Mouse (Mus musculus) stomach, embryonic 15.5 days (tissue): Measurements from ENCODE around the gene Gm49405. TPM values are rescaled to one million over a fixed set of nuclear protein-coding genes. Genes with fewer than 3 reads are reported as not detected.
"Not testable (repeated sequence)": the region's sequence is repeated elsewhere in the genome, so short reads cannot be mapped to it uniquely, and the experiment has no call there.

Experiments
- ATAC-seq: fragments of 200-750 bp; cut with Nextera tagmentation; 2 replicates; pipeline ENCODE4 v1.8.0; 2017; ENCODE audit warnings: low read depth, moderate number of reproducible peaks, moderate TSS enrichment; ENCODE audit not compliant: insufficient read depth, low FRiP score
- H3K27ac ChIP-seq: fragments of 300-500 bp; sonication (generic); 2 replicates; pipeline ENCODE4 v1.5.1; 2015; ENCODE audit warnings: mild to moderate bottlenecking, inconsistent platforms
- H3K27me3 ChIP-seq: fragments of 300-500 bp; sonication (generic); replicated peaks from 2 replicates; pipeline ENCODE4 v1.6.1; 2015; ENCODE audit warnings: inconsistent platforms
- H3K36me3 ChIP-seq: fragments of 300-500 bp; sonication (generic); 2 replicates; pipeline ENCODE4 v1.6.1; 2015; ENCODE audit warnings: inconsistent platforms
- H3K4me1 ChIP-seq: fragments of 300-500 bp; sonication (generic); 2 replicates; pipeline ENCODE4 v1.6.1; 2015; ENCODE audit warnings: inconsistent platforms
- H3K4me2 ChIP-seq: fragments of 300-500 bp; sonication (generic); 2 replicates; pipeline ENCODE4 v1.6.1; 2015; ENCODE audit warnings: mild to moderate bottlenecking, inconsistent platforms
- H3K4me3 ChIP-seq: fragments of 300-500 bp; sonication (generic); replicated peaks from 2 replicates; pipeline ENCODE4 v1.5.1; 2015; ENCODE audit warnings: inconsistent platforms
- H3K9ac ChIP-seq: fragments of 300-500 bp; sonication (generic); 2 replicates; pipeline ENCODE4 v1.6.1; 2015; ENCODE audit warnings: inconsistent platforms
- H3K9me3 ChIP-seq: fragments of 300-500 bp; sonication (generic); 2 replicates; pipeline ENCODE4 v1.6.1; 2016; ENCODE audit warnings: inconsistent platforms
- WGBS: fragments of 180-500 bp; shearing (Covaris S2); methylation state at CpG from one replicate; pipeline ENCODE4 v1.1.7; 2015; 5-methylcytosine and 5-hydroxymethylcytosine counted together
- polyA plus RNA-seq: library from polyadenylated mRNA; unstranded; fragments of >200 nt; fragmentation: Nextera tagmentation; extraction: Ambion mirVana; gene quantifications from 2 replicates; pipeline ENCODE4 v1.2.1, GENCODE M21; 2015

Gene Gm49405
- polyA plus RNA-seq, 1 experiment from 2014 or later, result 3.5 TPM

- H3K4me2 ChIP-seq, result peak overlapping the region; percentile 8; the same call in 1 of the 2 replicates
- no peak overlapping the region for H3K9ac ChIP-seq
- H3K27ac ChIP-seq, result 0 out of 2 replicates have a peak overlapping the region, but pooled peaks have one; percentile 16
- H3K36me3 ChIP-seq, result no peaks in the 10 kb centered on the region
- no peaks in the 10 kb centered on the region for H3K9me3 ChIP-seq
- peaks cover 9% of the 10 kb centered on the region; the same call in 1 of the 2 replicates for H3K4me1 ChIP-seq
- H3K27me3 ChIP-seq, result no peaks in the 10 kb centered on the region
- no peak overlapping the region for H3K4me3 ChIP-seq
- ATAC-seq, result peak; percentile 79
- WGBS, result 29% methylated on average over 18 of the region's 18 CpGs
Measured at GRCm38 (mm10) chr19:4018743-4019583, 18.5 kb downstream of the Gm49405 start.

GRCm38 (mm10) chr19:4023185-4023584, 22.8 kb downstream of the Gm49405 start:
- Histone ChIP-seq H3K27me3 (no peaks in the 10 kb centered on the region), H3K36me3 (no peaks in the 10 kb centered on the region), H3K4me1 (peaks cover 9% of the 10 kb centered on the region; the same call in 1 of the 2 replicates), H3K4me3 (no peak overlapping the region), H3K4me2 (no peak overlapping the region), H3K9ac (no peak overlapping the region), H3K9me3 (no peaks in the 10 kb centered on the region), H3K27ac (no peak overlapping the region)
- WGBS, result 62% methylated on average over 7 of the region's 7 CpGs
- ATAC-seq, result no peak

GRCm38 (mm10) chr19:4027576-4027975, 27.1 kb downstream of the Gm49405 start:
- no peak overlapping the region for H3K9ac ChIP-seq
- peaks cover 2% of the 10 kb centered on the region; the same call in 1 of the 2 replicates for H3K4me1 ChIP-seq
- H3K27me3 ChIP-seq, result no peaks in the 10 kb centered on the region
- no peaks in the 10 kb centered on the region for H3K36me3 ChIP-seq
- H3K9me3 ChIP-seq, result no peaks in the 10 kb centered on the region
- H3K4me2 ChIP-seq, result no peak overlapping the region
- no peak overlapping the region for H3K27ac ChIP-seq
- no peak overlapping the region for H3K4me3 ChIP-seq
- no peak for ATAC-seq

- H3K4me3 ChIP-seq, result no peak overlapping the region
- H3K27ac ChIP-seq, result peak overlapping the region; percentile 33; the same call in 1 of the 2 replicates
- 51% methylated on average over 7 of the region's 7 CpGs for WGBS
- ATAC-seq, result no peak
- H3K9ac ChIP-seq, result no peak overlapping the region
- no peaks in the 10 kb centered on the region for H3K9me3 ChIP-seq
- no peak overlapping the region for H3K4me2 ChIP-seq
- no peaks in the 10 kb centered on the region for H3K27me3 ChIP-seq
- H3K4me1 ChIP-seq, result peaks cover 16% of the 10 kb centered on the region
- H3K36me3 ChIP-seq, result no peaks in the 10 kb centered on the region
Measured at GRCm38 (mm10) chr19:4032668-4033067, 32.2 kb downstream of the Gm49405 start.

- peak; percentile 43; the same call in 1 of the 2 replicates for ATAC-seq
- Histone ChIP-seq H3K9me3 (no peaks in the 10 kb centered on the region), H3K36me3 (no peaks in the 10 kb centered on the region), H3K9ac (no peak overlapping the region), H3K4me3 (no peak overlapping the region), H3K27ac (no peak overlapping the region; the same call in 1 of the 2 replicates), H3K4me1 (peaks cover 16% of the 10 kb centered on the region), H3K27me3 (no peaks in the 10 kb centered on the region), H3K4me2 (no peak overlapping the region)
- WGBS, result 61% methylated on average over 3 of the region's 3 CpGs
Measured at GRCm38 (mm10) chr19:4033298-4033697, 32.9 kb downstream of the Gm49405 start.

GRCm38 (mm10) chr19:4033742-4034141, 33.3 kb downstream of the Gm49405 start:
- Histone ChIP-seq H3K9me3 (no peaks in the 10 kb centered on the region), H3K36me3 (no peaks in the 10 kb centered on the region), H3K27ac (peak overlapping the region; percentile 40; the same call in 1 of the 2 replicates), H3K4me3 (no peak overlapping the region), H3K27me3 (no peaks in the 10 kb centered on the region), H3K4me2 (no peak overlapping the region), H3K9ac (no peak overlapping the region), H3K4me1 (peaks cover 16% of the 10 kb centered on the region)
- WGBS, result 58% methylated on average over 5 of the region's 5 CpGs
- no peak for ATAC-seq

GRCm38 (mm10) chr19:4036327-4037045, 36.1 kb downstream of the Gm49405 start:
- no peaks in the 10 kb centered on the region for H3K9me3 ChIP-seq
- WGBS, result 61% methylated on average over 12 of the region's 12 CpGs
- ATAC-seq, result peak; percentile 45; the same call in 1 of the 2 replicates
- no peak overlapping the region; the same call in 1 of the 2 replicates for H3K4me3 ChIP-seq
- H3K27me3 ChIP-seq, result no peaks in the 10 kb centered on the region
- H3K36me3 ChIP-seq, result no peaks in the 10 kb centered on the region
- H3K4me1 ChIP-seq, result peaks cover 16% of the 10 kb centered on the region
- H3K27ac ChIP-seq, result 0 out of 2 replicates have a peak overlapping the region, but pooled peaks have one; percentile 16
- H3K4me2 ChIP-seq, result peak overlapping the region; percentile 50
- H3K9ac ChIP-seq, result no peak overlapping the region

- not testable (repeated sequence) for H3K9me3 ChIP-seq, H3K36me3 ChIP-seq, H3K27me3 ChIP-seq
- Histone ChIP-seq H3K4me2 (peak overlapping the region; percentile 68), H3K27ac (peak overlapping the region; percentile 87), H3K9ac (peak overlapping the region; percentile 67), H3K4me1 (peaks cover 16% of the 10 kb centered on the region), H3K4me3 (peak overlapping the region; percentile 74)
- 24% methylated on average over 8 of the region's 8 CpGs for WGBS
- 0 out of 2 replicates have a peak, but pooled peaks have one; percentile 2 for ATAC-seq
Measured at GRCm38 (mm10) chr19:4037154-4037787, 36.8 kb downstream of the Gm49405 start.

GRCm38 (mm10) chr19:4037788-4038232, 37.4 kb downstream of the Gm49405 start, which contains the start of gene Gstp1:
Gene Gstp1 (minus strand): TSS chr19:4037985.
- WGBS, result under 1% methylated on average over 26 of the region's 26 CpGs
- no peaks in the 10 kb centered on the region for H3K9me3 ChIP-seq
- H3K36me3 ChIP-seq, result no peaks in the 10 kb centered on the region
- peak within 1 kb of the TSS; percentile 87 for H3K27ac ChIP-seq
- H3K9ac ChIP-seq, result peak within 1 kb of the TSS; percentile 67
- no peaks in the 10 kb centered on the region for H3K27me3 ChIP-seq
- H3K4me3 ChIP-seq, result peak within 1 kb of the TSS; percentile 74
- peaks cover 11% of the 10 kb centered on the region for H3K4me1 ChIP-seq
- H3K4me2 ChIP-seq, result peak within 1 kb of the TSS; percentile 68
- ATAC-seq, result peak; percentile 71

- not testable (repeated sequence) for H3K27me3 ChIP-seq, ATAC-seq, H3K36me3 ChIP-seq, H3K4me3 ChIP-seq, H3K9ac ChIP-seq, H3K27ac ChIP-seq, H3K9me3 ChIP-seq, H3K4me2 ChIP-seq
- WGBS, result 86% methylated on average over 5 of the region's 5 CpGs
- peaks cover 13% of the 10 kb centered on the region for H3K4me1 ChIP-seq
Measured at GRCm38 (mm10) chr19:4040941-4041340, 40.5 kb downstream of the Gm49405 start.

GRCm38 (mm10) chr19:4041500-4041899, 41.1 kb downstream of the Gm49405 start:
- not testable (repeated sequence) for H3K27me3 ChIP-seq, ATAC-seq, H3K9ac ChIP-seq, H3K4me2 ChIP-seq, H3K9me3 ChIP-seq, H3K4me3 ChIP-seq, H3K27ac ChIP-seq, H3K36me3 ChIP-seq
- WGBS, result 91% methylated on average over 4 of the region's 4 CpGs
- peaks cover 12% of the 10 kb centered on the region for H3K4me1 ChIP-seq
